Mouse (Mus musculus) liver, embryonic 13.5 days (tissue): ENCODE results near the gene Lmo7. TPM values are rescaled to one million over a fixed set of nuclear protein-coding genes. Genes with fewer than 3 reads are reported as not detected.

Experiments
- ATAC-seq: fragments of 200-750 bp; cut with Nextera tagmentation; 2 replicates; pipeline ENCODE4 v1.8.0; 2017; ENCODE audit warnings: low read depth, mild to moderate bottlenecking, moderate number of reproducible peaks, moderate library complexity
- DNase-seq: peaks from one replicate; pipeline ENCODE4 v3.0.0; 2022
- H3K27ac ChIP-seq: fragments of 300-500 bp; sonication (generic); 2 replicates; pipeline ENCODE4 v1.5.1; 2015; ENCODE audit warnings: moderate library complexity, mild to moderate bottlenecking, inconsistent platforms
- H3K27me3 ChIP-seq: fragments of 300-500 bp; sonication (generic); 2 replicates; pipeline ENCODE4 v1.6.1; 2015; ENCODE audit warnings: mild to moderate bottlenecking, inconsistent platforms
- H3K36me3 ChIP-seq: fragments of 300-500 bp; sonication (generic); 2 replicates; pipeline ENCODE4 v1.6.1; 2015; ENCODE audit warnings: mild to moderate bottlenecking, inconsistent platforms
- H3K4me1 ChIP-seq: fragments of 300-500 bp; sonication (generic); replicated peaks from 2 replicates; pipeline ENCODE4 v1.6.1; 2015; ENCODE audit warnings: inconsistent platforms
- H3K4me2 ChIP-seq: fragments of 300-500 bp; sonication (generic); 2 replicates; pipeline ENCODE4 v1.6.1; 2015; ENCODE audit warnings: inconsistent platforms, mild to moderate bottlenecking, moderate library complexity
- H3K4me3 ChIP-seq: fragments of 300-500 bp; sonication (generic); replicated peaks from 2 replicates; pipeline ENCODE4 v1.5.1; 2015; ENCODE audit warnings: mild to moderate bottlenecking, inconsistent platforms
- H3K9ac ChIP-seq: fragments of 300-500 bp; sonication (generic); 2 replicates; pipeline ENCODE4 v1.6.1; 2015; ENCODE audit warnings: mild to moderate bottlenecking, inconsistent platforms
- H3K9me3 ChIP-seq: fragments of 300-500 bp; sonication (generic); replicated peaks from 2 replicates; pipeline ENCODE4 v1.6.1; 2016; ENCODE audit warnings: inconsistent platforms
- WGBS: fragments of 180-500 bp; shearing (Covaris S2); methylation state at CpG from one replicate; pipeline ENCODE4 v1.1.7; 2015; ENCODE audit not compliant: insufficient replicate concordance; 5-methylcytosine and 5-hydroxymethylcytosine counted together
- polyA plus RNA-seq: library from polyadenylated mRNA; unstranded; fragments of >200 nt; fragmentation: Nextera tagmentation; extraction: Ambion mirVana; gene quantifications from 2 replicates; pipeline ENCODE4 v1.2.1, GENCODE M21; 2015

Gene Lmo7
- polyA plus RNA-seq, 1 experiment from 2014 or later: 1.4 TPM

DNA sequence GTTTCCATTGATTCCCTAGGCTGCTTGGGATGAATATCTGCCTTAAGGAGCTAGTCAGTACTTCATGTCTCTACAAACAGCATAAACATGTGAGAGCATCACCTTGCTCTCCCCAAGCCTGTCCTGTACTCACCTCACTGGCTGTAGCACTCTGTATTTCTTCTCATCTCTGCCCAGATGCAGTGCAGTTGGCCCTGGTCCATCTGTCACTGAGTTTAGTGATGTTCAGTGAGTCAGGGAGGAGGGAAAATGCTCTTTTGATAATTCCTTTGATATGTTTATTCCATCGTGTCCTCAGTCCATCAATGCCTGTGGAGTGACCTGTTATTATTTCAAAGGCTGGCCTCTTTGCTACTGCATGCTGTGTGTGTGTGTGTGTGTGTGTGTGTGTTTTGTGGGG is 235.2 kb downstream of the Lmo7 start:
- no peaks in the 10 kb centered on the region for H3K27me3 ChIP-seq
- WGBS: 52% methylated on average over 1 of the region's 1 CpGs
- no peaks in the 10 kb centered on the region for H3K36me3 ChIP-seq
- no peak for ATAC-seq
- H3K9ac ChIP-seq: no peak overlapping the region
- no peak overlapping the region for H3K4me3 ChIP-seq
- no peaks in the 10 kb centered on the region for H3K4me1 ChIP-seq
- DNase-seq: no peak
- H3K9me3 ChIP-seq: no peaks in the 10 kb centered on the region
- H3K4me2 ChIP-seq: no peak overlapping the region
- no peak overlapping the region for H3K27ac ChIP-seq

DNA sequence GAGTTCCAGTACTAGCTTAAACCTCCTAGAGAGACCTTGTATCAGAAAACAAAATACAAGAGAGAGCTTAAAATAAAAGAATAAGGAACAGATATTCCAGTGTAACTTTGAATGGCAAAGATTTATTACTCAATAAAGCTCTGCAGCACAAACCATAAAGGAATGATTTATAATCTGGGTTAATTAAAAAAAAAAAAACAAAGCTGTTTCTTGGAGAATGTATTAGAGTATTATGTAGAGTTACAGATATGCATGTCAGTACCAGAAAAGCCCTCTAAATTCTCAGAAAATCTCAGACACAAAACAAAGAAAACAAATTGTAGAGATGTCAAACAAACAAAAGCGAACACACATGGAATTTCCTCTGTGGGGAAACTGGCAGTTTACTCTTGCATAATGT is 243.0 kb downstream of the Lmo7 start:
- DNase-seq (no peak), ATAC-seq (no peak)
- Histone ChIP-seq H3K4me1 (no peaks in the 10 kb centered on the region), H3K4me2 (no peak overlapping the region), H3K9ac (no peak overlapping the region), H3K36me3 (no peaks in the 10 kb centered on the region), H3K9me3 (no peaks in the 10 kb centered on the region), H3K4me3 (no peak overlapping the region), H3K27ac (no peak overlapping the region), H3K27me3 (no peaks in the 10 kb centered on the region)
- WGBS: 57% methylated on average over 1 of the region's 1 CpGs

DNA sequence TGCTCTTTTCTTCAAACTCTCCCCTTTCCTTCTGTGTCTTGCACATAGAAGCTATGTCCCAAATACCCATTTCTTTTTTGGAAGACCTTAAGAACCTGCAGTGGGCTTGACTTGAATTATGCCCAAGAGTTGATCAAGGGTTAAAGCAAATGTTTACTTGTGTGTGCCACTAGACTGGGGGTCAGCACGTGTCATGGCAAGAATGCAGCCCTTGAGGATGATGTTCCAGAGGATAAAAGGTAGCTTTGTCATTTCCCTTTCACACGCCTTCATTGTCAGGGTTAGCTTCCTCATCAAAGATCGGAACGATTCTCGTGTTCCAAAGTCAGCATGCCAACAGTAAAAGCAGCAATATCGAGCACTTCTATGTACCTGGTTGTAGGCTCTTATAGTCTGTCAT is 243.4 kb downstream of the Lmo7 start:
- no peaks in the 10 kb centered on the region for H3K9me3 ChIP-seq
- H3K4me1 ChIP-seq: no peaks in the 10 kb centered on the region
- no peak overlapping the region for H3K9ac ChIP-seq
- H3K4me2 ChIP-seq: no peak overlapping the region
- no peak overlapping the region for H3K27ac ChIP-seq
- no peaks in the 10 kb centered on the region for H3K27me3 ChIP-seq
- no peak for ATAC-seq
- no peak for DNase-seq
- H3K36me3 ChIP-seq: no peaks in the 10 kb centered on the region
- WGBS: 54% methylated on average over 6 of the region's 6 CpGs
- no peak overlapping the region for H3K4me3 ChIP-seq

DNA sequence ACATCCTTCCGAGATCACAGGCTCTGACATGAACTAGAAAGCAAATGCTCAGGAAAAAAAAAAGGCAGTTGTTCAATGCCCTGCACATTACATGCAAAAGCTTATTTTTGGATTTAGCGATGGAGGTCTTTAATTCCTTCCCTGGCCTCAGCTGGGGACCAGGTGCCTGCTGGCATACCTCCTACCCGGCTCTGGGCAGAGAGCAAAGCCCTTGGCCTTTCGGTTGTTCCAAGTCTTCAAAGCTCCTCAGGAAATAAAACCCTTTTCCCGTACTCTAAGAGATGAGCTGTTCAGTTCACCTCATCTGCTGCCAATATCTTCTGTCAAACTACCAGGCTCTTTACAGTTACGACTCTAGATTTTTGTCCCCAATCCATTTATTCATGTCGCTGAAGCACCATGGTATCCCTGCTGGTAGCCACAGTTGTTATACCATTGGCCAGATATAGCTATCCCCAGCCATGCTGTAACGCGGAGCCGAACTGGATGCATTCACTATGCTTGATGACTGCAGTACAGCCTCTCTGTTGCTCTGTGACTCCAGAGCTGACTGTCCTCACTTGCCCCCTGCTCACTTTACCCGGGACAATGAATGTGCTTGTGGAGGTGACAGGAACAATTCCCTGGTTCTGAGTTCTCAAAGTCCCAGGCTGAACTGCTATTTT is 246.4 kb downstream of the Lmo7 start:
- no peaks in the 10 kb centered on the region for H3K36me3 ChIP-seq
- ATAC-seq (no peak), DNase-seq (no peak)
- 74% methylated on average over 11 of the region's 11 CpGs for WGBS
- no peaks in the 10 kb centered on the region for H3K4me1 ChIP-seq
- no peak overlapping the region for H3K27ac ChIP-seq
- no peak overlapping the region for H3K4me2 ChIP-seq
- no peaks in the 10 kb centered on the region for H3K27me3 ChIP-seq
- no peak overlapping the region for H3K9ac ChIP-seq
- H3K4me3 ChIP-seq: no peak overlapping the region
- no peaks in the 10 kb centered on the region for H3K9me3 ChIP-seq

Other genes with a start within 250 kb of the Lmo7 start
- gene Tbc1d4, start 120.8 kb upstream of the Lmo7 start, polyA plus RNA-seq: 1.7 and 2.4 TPM in 2 replicates
- 60.8 and 61.0 TPM in 2 replicates for gene Commd6, start 89.3 kb upstream of the Lmo7 start, polyA plus RNA-seq
- 99.0 and 106 TPM in 2 replicates for gene Uchl3, start 76.0 kb upstream of the Lmo7 start, polyA plus RNA-seq
- not detected in 2 replicates for gene Gm9922, start 143 bp upstream of the Lmo7 start, polyA plus RNA-seq